Mouse (Mus musculus): ENCODE measurements around the gene Gm4791. TPM values are rescaled to one million over a fixed set of nuclear protein-coding genes. Genes with fewer than 3 reads are reported as not detected.

Gm4791 gene
- not detected in 2 replicates for polyA plus RNA-seq (2012; ENCODE audit: low replicate concordance)

DNA sequence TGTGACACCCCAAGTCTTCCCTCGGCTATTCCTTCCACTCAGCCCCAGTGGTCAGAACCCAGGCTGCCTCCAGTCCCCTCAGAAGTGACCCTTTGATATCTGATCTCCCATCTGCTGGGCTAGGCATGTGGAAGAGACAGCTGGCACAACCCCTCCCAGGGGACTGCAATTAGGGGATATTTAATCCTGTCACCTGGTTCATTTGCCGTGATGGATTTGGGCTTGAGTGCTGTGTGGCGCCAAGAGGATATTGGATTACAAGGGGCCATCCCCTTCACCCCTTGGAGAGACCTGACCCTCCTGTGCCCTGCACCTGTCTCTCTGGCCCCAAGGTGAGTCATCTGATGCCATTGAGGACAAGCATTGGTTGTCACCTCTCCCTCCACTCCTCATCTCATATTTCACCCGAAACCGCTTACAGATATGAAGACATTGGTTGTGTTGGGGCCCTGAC lies at the start of gene Gm4791:
Gene Gm4791 (plus strand): TSS at position 404 of the 454 bp plus-strand sequence.

Data from hematopoietic multipotent progenitor cell, adult 10-12 weeks (in vitro differentiated cells).